Mouse (Mus musculus): ENCODE measurements around the gene Tmem95. TPM values are rescaled to one million over a fixed set of nuclear protein-coding genes. Genes with fewer than 3 reads are reported as not detected.

Gene Tmem95
- polyA plus RNA-seq, 1 experiment from 2014 or later: not detected

Small RNAs within 50 kb of the gene (microRNA-seq; reads per million reads assigned to microRNA genes)
- not detected for gene Mir6924

Other genes with a start within 250 kb of the Tmem95 start
- gene Fxr2, start 245.0 kb downstream of the Tmem95 start, polyA plus RNA-seq (2016; fragmentation: Nextera tagmentation; extraction: Ambion mirVana): 31.5 and 44.7 TPM in 2 replicates
- gene Sox15, start 222.7 kb downstream of the Tmem95 start, polyA plus RNA-seq (2016; fragmentation: Nextera tagmentation; extraction: Ambion mirVana): 0.15 TPM in 1 of 2 replicates, not detected in the other
- gene Mpdu1, start 215.4 kb downstream of the Tmem95 start, polyA plus RNA-seq (2016; fragmentation: Nextera tagmentation; extraction: Ambion mirVana): 62.1 and 63.7 TPM in 2 replicates
- 2.0 and 4.4 TPM in 2 replicates for gene Cd68, start 211.9 kb downstream of the Tmem95 start, polyA plus RNA-seq (2016; fragmentation: Nextera tagmentation; extraction: Ambion mirVana)
- gene Eif4a1, start 205.6 kb downstream of the Tmem95 start, polyA plus RNA-seq (2016; fragmentation: Nextera tagmentation; extraction: Ambion mirVana): 481 and 586 TPM in 2 replicates
- 95.3 and 108 TPM in 2 replicates for gene Senp3, start 195.9 kb downstream of the Tmem95 start, polyA plus RNA-seq (2016; fragmentation: Nextera tagmentation; extraction: Ambion mirVana)
- gene Tnfsf13, start 192.2 kb downstream of the Tmem95 start, polyA plus RNA-seq (2016; fragmentation: Nextera tagmentation; extraction: Ambion mirVana): 0.25 TPM in 1 of 2 replicates, not detected in the other
- gene Tnfsf12, start 182.2 kb downstream of the Tmem95 start, polyA plus RNA-seq (2016; fragmentation: Nextera tagmentation; extraction: Ambion mirVana): 3.0 and 4.7 TPM in 2 replicates
- 1.8 and 2.2 TPM in 2 replicates for gene Tnfsfm13, start 181.9 kb downstream of the Tmem95 start, polyA plus RNA-seq (2016; fragmentation: Nextera tagmentation; extraction: Ambion mirVana)
- gene Polr2a, start 119.4 kb downstream of the Tmem95 start, polyA plus RNA-seq (2016; fragmentation: Nextera tagmentation; extraction: Ambion mirVana): 24.9 and 29.6 TPM in 2 replicates
- 0.16 TPM in 1 of 2 replicates, not detected in the other for gene Slc35g3, start 116.0 kb downstream of the Tmem95 start, polyA plus RNA-seq (2016; fragmentation: Nextera tagmentation; extraction: Ambion mirVana)
- gene Zbtb4, start 112.1 kb downstream of the Tmem95 start, polyA plus RNA-seq (2016; fragmentation: Nextera tagmentation; extraction: Ambion mirVana): 1.7 and 2.4 TPM in 2 replicates
- gene Chrnb1, start 82.1 kb downstream of the Tmem95 start, polyA plus RNA-seq (2016; fragmentation: Nextera tagmentation; extraction: Ambion mirVana): 3.9 and 4.9 TPM in 2 replicates
- gene Fgf11, start 76.2 kb downstream of the Tmem95 start, polyA plus RNA-seq (2016; fragmentation: Nextera tagmentation; extraction: Ambion mirVana): 0.97 and 1.1 TPM in 2 replicates
- 1.5 and 1.8 TPM in 2 replicates for gene Tmem102, start 72.4 kb downstream of the Tmem95 start, polyA plus RNA-seq (2016; fragmentation: Nextera tagmentation; extraction: Ambion mirVana)
- gene Gm39566, start 62.7 kb downstream of the Tmem95 start, polyA plus RNA-seq (2016; fragmentation: Nextera tagmentation; extraction: Ambion mirVana): not detected in 2 replicates
- gene Spem2, start 59.6 kb downstream of the Tmem95 start, polyA plus RNA-seq (2016; fragmentation: Nextera tagmentation; extraction: Ambion mirVana): 0.08 TPM in 1 of 2 replicates, not detected in the other
- gene Spem1, start 55.8 kb downstream of the Tmem95 start, polyA plus RNA-seq (2016; fragmentation: Nextera tagmentation; extraction: Ambion mirVana): not detected in 2 replicates
- 1.3 and 3.7 TPM in 2 replicates for gene Nlgn2, start 40.2 kb downstream of the Tmem95 start, polyA plus RNA-seq (2016; fragmentation: Nextera tagmentation; extraction: Ambion mirVana)
- gene Tmem256, start 39.5 kb downstream of the Tmem95 start, polyA plus RNA-seq (2016; fragmentation: Nextera tagmentation; extraction: Ambion mirVana): 294 and 327 TPM in 2 replicates
- gene Plscr3, start 31.6 kb downstream of the Tmem95 start, polyA plus RNA-seq (2016; fragmentation: Nextera tagmentation; extraction: Ambion mirVana): 72.7 and 74.5 TPM in 2 replicates
- 0.28 and 1.2 TPM in 2 replicates for gene Tnk1, start 19.3 kb downstream of the Tmem95 start, polyA plus RNA-seq (2016; fragmentation: Nextera tagmentation; extraction: Ambion mirVana)
- 5.0 and 6.2 TPM in 2 replicates for gene Kctd11, start 3.4 kb upstream of the Tmem95 start, polyA plus RNA-seq (2016; fragmentation: Nextera tagmentation; extraction: Ambion mirVana)
- 10.6 and 16.2 TPM in 2 replicates for gene Acap1, start 17.5 kb upstream of the Tmem95 start, polyA plus RNA-seq (2016; fragmentation: Nextera tagmentation; extraction: Ambion mirVana)
- gene 2810408A11Rik, start 23.0 kb upstream of the Tmem95 start, polyA plus RNA-seq (2016; fragmentation: Nextera tagmentation; extraction: Ambion mirVana): 5.5 and 8.7 TPM in 2 replicates
- 8.3 and 12.7 TPM in 2 replicates for gene Neurl4, start 23.1 kb upstream of the Tmem95 start, polyA plus RNA-seq (2016; fragmentation: Nextera tagmentation; extraction: Ambion mirVana)
- gene Gps2, start 35.9 kb upstream of the Tmem95 start, polyA plus RNA-seq (2016; fragmentation: Nextera tagmentation; extraction: Ambion mirVana): 55.2 and 69.4 TPM in 2 replicates
- gene Eif5a, start 43.9 kb upstream of the Tmem95 start, polyA plus RNA-seq (2016; fragmentation: Nextera tagmentation; extraction: Ambion mirVana): 2,011 and 2,470 TPM in 2 replicates
- gene Ybx2, start 57.8 kb upstream of the Tmem95 start, polyA plus RNA-seq (2016; fragmentation: Nextera tagmentation; extraction: Ambion mirVana): 1.8 and 2.1 TPM in 2 replicates
- 17.8 and 24.1 TPM in 2 replicates for gene Slc2a4, start 70.2 kb upstream of the Tmem95 start, polyA plus RNA-seq (2016; fragmentation: Nextera tagmentation; extraction: Ambion mirVana)
- 4.7 and 22.3 TPM in 2 replicates for gene Cldn7, start 86.8 kb upstream of the Tmem95 start, polyA plus RNA-seq (2016; fragmentation: Nextera tagmentation; extraction: Ambion mirVana)
- 20.5 and 23.8 TPM in 2 replicates for gene Ctdnep1, start 103.1 kb upstream of the Tmem95 start, polyA plus RNA-seq (2016; fragmentation: Nextera tagmentation; extraction: Ambion mirVana)
- gene Elp5, start 104.5 kb upstream of the Tmem95 start, polyA plus RNA-seq (2016; fragmentation: Nextera tagmentation; extraction: Ambion mirVana): 135 and 147 TPM in 2 replicates
- 365 and 379 TPM in 2 replicates for gene Gabarap, start 113.1 kb upstream of the Tmem95 start, polyA plus RNA-seq (2016; fragmentation: Nextera tagmentation; extraction: Ambion mirVana)
- gene Phf23, start 117.8 kb upstream of the Tmem95 start, polyA plus RNA-seq (2016; fragmentation: Nextera tagmentation; extraction: Ambion mirVana): 51.8 and 73.3 TPM in 2 replicates
- gene Dvl2, start 122.6 kb upstream of the Tmem95 start, polyA plus RNA-seq (2016; fragmentation: Nextera tagmentation; extraction: Ambion mirVana): 29.5 and 40.3 TPM in 2 replicates
- 79.1 and 102 TPM in 2 replicates for gene Acadvl, start 137.4 kb upstream of the Tmem95 start, polyA plus RNA-seq (2016; fragmentation: Nextera tagmentation; extraction: Ambion mirVana)
- 5.7 and 9.3 TPM in 2 replicates for gene Dlg4, start 138.9 kb upstream of the Tmem95 start, polyA plus RNA-seq (2016; fragmentation: Nextera tagmentation; extraction: Ambion mirVana)
- 0.23 and 0.93 TPM in 2 replicates for gene Asgr1, start 176.1 kb upstream of the Tmem95 start, polyA plus RNA-seq (2016; fragmentation: Nextera tagmentation; extraction: Ambion mirVana)
- 0.17 and 1.1 TPM in 2 replicates for gene Asgr2, start 214.6 kb upstream of the Tmem95 start, polyA plus RNA-seq (2016; fragmentation: Nextera tagmentation; extraction: Ambion mirVana)

Data from heart, embryonic 10.5 days (tissue).